Mouse (Mus musculus): ENCODE results near the gene Gpr137. TPM values are rescaled to one million over a fixed set of nuclear protein-coding genes. Genes with fewer than 3 reads are reported as not detected.

Gene Gpr137
- total RNA-seq, 4 experiments from 2014 or later = 33.4 to 37.4 (median 35.7) TPM

GRCm38 (mm10) chr19:6941372-6942248, 670 bp downstream of the Gpr137 start, which contains the start of gene Bad:
TSS of gene Bad (plus strand) at chr19:6941861.
- peak; percentile 92 for DNase-seq (ENCODE audit: low spot score)

- DNase-seq (ENCODE audit: low spot score) = no peak
Observed at GRCm38 (mm10) chr19:6940396-6941351, 1.6 kb downstream of the Gpr137 start.

DNA sequence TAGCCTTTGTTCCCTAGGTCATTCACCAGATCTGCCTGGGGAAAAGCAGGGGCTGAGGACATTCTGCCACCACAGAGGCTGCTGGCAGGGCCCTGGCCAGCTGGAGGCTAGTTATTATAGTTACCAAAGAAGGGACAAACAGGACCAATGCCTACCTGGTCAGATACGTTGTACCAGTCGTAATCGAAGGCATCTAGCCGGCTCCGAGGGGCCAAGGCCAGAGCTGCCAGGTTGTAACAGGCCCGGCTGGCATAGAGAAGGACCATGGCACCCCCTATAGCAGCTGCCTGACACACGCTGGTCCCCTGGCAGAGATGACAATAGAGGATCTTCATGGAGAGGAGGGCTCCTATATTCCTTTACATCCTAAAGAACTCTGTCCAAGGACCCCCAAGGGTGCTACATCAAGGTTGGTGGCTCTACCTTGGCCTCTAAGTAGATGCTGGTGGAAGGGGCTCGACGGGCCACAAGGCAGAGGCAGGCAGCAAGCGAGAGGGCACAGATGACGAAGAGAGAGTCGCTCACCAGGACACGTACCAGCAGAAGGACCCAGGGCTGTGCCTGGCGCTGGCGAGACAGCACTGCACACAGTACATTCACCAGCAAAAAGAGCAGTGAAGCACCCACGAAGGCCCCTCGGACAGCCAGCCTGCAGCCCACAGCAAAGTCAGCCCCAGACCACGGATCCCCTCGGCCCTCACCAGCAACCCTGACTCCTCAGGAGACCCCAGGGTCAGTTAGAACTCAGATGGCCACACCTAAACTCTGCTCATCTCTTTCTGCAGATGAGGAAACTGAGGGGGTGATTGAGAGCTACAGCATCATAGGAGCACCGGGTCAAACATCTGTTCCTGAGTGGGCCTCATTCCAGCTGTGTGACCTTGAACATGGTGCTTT, 2.9 kb downstream of the Gpr137 start:
- no peak for DNase-seq (ENCODE audit: low spot score)

GRCm38 (mm10) chr19:6937541-6938465, 4.5 kb downstream of the Gpr137 start:
- DNase-seq (ENCODE audit: low spot score) = peak; percentile 55

- no peak for DNase-seq (ENCODE audit: low spot score)
Observed at GRCm38 (mm10) chr19:6936299-6936698, 6.0 kb downstream of the Gpr137 start.

GRCm38 (mm10) chr19:6934195-6934977, 7.9 kb downstream of the Gpr137 start, which contains the start of gene Kcnk4:
TSS of gene Kcnk4 (minus strand) at chr19:6934515.
- no peak for DNase-seq (ENCODE audit: low spot score)

DNA sequence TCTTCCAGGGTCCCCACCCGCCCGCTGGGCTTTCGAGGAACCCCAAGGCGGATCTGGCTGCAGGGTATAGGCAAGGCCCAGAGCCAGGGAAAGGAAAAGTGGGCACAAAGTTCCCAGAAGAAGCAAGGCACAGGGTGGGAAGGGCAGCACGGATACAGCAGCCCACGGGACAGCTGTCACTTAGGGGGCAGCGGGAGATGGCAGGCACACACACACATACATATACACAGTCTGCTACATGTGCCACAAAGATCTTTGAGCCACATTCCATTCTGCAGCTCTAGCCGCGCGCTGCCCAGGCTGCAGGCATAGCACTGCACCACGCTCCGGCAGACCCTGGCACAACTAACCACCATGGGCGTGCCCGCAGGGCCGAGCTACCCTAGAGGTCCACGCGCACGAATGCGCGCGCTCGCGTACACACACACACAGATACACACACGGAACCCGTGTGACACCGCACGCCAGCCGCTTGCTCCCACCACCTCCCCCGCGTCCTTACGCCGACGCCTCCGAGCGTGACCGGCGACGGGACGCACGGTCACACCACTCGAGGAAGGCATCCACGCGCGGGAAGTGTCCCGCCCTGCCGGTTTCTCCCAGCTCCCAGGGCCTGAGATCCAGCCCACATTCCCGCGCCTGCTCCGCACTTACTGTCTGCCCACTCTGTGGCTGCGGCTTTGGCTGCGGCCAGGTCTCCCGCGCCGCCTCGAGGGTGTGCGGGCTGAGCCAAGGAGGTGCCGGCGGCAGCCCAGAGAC, 8.7 kb downstream of the Gpr137 start:
- DNase-seq (ENCODE audit: low spot score) = no peak

DNA sequence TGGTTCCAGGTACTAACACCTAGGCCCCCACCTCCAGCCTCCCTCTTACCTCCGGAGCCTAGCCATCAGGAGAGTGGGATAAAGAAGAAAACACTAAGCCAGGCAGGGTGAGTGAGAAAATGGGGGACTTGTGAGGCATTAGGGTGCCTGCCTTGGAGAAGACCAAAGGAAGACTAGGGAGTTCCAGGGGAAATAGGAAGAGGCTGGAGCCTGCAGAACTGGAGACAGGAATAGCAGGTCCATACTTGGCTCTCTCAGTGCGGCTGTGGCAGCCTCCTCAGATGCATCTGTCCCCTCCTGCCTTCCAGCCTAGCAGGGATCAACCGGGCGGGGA, 9.2 kb downstream of the Gpr137 start:
- DNase-seq (ENCODE audit: low spot score) = no peak

GRCm38 (mm10) chr19:6932018-6932417, 10.3 kb downstream of the Gpr137 start:
- no peak for DNase-seq (ENCODE audit: low spot score)

GRCm38 (mm10) chr19:6931002-6931401, 11.3 kb downstream of the Gpr137 start:
- DNase-seq (ENCODE audit: low spot score) = no peak

- DNase-seq (ENCODE audit: low spot score) = no peak
Observed at GRCm38 (mm10) chr19:6928080-6928479, 14.2 kb downstream of the Gpr137 start.

- DNase-seq (ENCODE audit: low spot score) = no peak
Observed at GRCm38 (mm10) chr19:6926559-6927255, 15.6 kb downstream of the Gpr137 start.

- DNase-seq (ENCODE audit: low spot score) = no peak
Observed at GRCm38 (mm10) chr19:6925611-6926329, 16.5 kb downstream of the Gpr137 start.

GRCm38 (mm10) chr19:6925307-6925573, 17.0 kb downstream of the Gpr137 start, which contains the start of gene Catsperz:
TSS of gene Catsperz (minus strand) at chr19:6925380.
- no peak for DNase-seq (ENCODE audit: low spot score)

GRCm38 (mm10) chr19:6924461-6925306, 17.6 kb downstream of the Gpr137 start:
- DNase-seq (ENCODE audit: low spot score) = peak; percentile 87

DNA sequence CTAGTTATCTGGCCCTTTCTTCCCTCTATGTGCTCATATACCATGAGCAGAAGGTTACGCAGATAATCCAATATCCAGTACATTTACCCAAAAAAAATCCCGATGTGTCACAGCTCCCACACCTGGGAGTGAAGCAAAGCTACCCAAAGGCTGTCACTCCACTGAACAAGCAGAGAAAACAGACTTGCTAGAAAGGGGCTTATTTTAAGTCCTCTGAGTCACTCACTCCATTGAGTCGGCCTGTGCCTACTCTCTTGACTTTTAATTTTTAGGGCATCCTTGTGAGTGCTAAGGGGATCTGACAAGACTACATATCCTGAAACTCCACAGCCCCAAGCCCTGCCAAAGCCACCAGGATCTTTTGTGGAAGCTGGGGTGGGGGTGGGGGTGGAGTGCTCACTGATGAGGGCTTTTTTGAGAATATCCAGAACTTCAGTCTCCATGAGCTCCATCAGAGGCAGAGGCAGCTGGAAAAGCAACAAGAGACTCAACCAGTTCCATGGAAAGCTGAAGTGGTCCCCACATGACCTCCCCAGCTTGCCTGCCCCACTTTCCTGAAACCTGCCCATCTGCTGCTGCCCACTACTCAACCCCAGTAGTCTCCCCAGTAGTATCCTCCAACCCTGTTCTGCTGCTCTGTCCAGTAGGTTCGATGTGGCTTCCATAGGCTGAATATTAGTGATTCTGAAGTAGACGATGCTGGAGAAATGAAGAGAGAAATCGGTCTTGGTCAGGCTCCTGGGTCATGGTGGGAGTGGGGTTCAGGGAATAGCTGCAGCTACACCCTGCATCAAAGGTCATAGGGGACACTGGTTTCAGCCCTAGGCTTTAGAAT, 19.2 kb downstream of the Gpr137 start:
- DNase-seq (ENCODE audit: low spot score) = no peak
